Mouse (Mus musculus): ENCODE measurements at regions not wholly inside any gene's neighbourhood (a gene's known extent, or its start where the extent isn't known, plus 50 kb on each side); places are given as distances from the start of the nearest gene placed in this dataset.

DNA sequence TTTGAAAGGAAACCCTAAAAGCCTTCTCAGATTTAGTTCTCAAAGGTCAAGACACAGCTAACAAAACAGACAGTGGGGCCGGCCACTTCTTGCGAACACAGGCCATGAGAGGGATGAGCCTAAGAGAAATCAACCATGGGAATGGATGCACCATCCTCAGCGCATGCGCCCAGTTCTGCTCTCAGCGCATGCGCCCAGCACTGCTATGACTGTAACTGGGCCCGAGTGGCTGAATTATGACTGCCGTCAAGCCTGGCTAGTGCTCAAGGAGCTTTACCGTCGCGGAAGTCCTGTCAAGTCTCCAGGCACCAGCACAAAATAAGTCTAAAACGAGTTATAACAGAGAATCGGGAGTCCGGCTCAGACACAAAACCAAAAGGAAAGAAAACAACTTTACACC lies 870.6 kb downstream of the Zfp704 start:
- H3K4me1 ChIP-seq (ENCODE audit: control insufficient read depth, insufficient read depth, low read length): peaks cover 46% of the 10 kb centered on the region
- no peak overlapping the region for H3K27ac ChIP-seq (ENCODE audit: insufficient read depth, low read depth, low read length)
- no peak for TF ChIP-seq POLR2A (IDR thresholded peaks at IDR 0.05; ENCODE audit: borderline replicate concordance, low read depth, low read length)
- TF ChIP-seq CTCF (IDR thresholded peaks at IDR 0.05; ENCODE audit: low read depth, low read length): no peak
- H3K4me3 ChIP-seq (ENCODE audit: insufficient read depth, low read length): no peak overlapping the region

DNA sequence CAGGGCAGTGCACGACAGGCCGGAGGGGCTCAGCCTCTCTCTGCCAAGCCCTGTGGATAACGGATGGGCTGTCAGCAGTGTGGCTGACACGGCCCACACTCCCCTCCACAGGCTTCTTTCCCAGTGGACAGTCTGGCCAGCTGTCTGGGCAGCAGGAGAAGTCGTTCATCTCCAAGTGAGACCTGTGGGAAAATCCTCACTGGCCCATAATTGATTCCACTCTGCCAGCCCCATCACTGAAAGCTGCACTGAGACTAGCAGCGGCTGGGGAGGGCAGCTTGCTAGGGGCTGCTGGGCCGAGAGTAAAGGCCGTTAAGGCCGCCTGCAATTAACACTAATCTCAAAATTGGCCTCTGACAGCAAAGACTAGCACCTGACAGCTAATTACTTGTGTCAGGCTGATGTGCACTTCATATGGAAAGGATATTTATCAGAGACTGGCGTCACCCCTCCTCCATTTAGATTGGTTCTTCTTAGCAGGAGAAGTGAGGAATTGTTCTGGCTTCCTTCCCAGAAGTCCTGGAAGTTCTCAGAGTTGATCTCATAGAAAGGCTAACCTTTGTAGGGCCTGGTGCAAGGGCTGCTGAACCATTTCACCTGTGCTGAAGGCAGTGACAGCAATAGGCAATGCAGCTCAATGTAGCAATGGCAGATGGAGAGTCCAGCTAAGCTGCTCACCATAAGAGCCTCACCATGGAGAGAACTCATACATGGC lies 873.5 kb downstream of the Zfp704 start:
- H3K4me3 ChIP-seq (ENCODE audit: insufficient read depth, low read length): no peak overlapping the region
- no peak overlapping the region for H3K27ac ChIP-seq (ENCODE audit: insufficient read depth, low read depth, low read length)
- TF ChIP-seq CTCF (IDR thresholded peaks at IDR 0.05; ENCODE audit: low read depth, low read length): no peak
- TF ChIP-seq POLR2A (IDR thresholded peaks at IDR 0.05; ENCODE audit: borderline replicate concordance, low read depth, low read length): no peak

DNA sequence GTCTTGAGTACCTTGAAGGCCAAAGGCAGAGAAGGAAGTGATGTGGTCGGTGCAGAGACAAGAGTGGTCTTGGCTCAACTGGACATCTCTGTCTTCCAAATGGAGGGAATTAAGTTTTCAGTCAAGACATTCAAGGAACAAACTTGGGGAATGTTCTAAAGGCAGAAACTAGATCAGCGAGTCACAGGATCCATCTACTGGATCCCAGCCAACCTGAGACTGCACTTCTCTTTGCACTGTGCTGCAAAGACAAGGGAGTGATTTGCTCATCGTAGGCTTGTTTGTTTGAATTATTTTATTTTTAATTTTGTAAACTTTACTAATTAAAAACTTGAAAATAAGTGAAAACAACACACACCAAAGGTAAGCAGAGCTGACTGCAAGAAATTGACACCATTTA lies 875.8 kb downstream of the Zfp704 start:
- Histone ChIP-seq H3K4me3 (ENCODE audit: insufficient read depth, low read length) (no peak overlapping the region), H3K27ac (ENCODE audit: insufficient read depth, low read depth, low read length) (peak overlapping the region; percentile 56), H3K4me1 (ENCODE audit: control insufficient read depth, insufficient read depth, low read length) (peaks cover 40% of the 10 kb centered on the region)
- TF ChIP-seq POLR2A (IDR thresholded peaks at IDR 0.05; ENCODE audit: borderline replicate concordance, low read depth, low read length) (no peak), CTCF (IDR thresholded peaks at IDR 0.05; ENCODE audit: low read depth, low read length) (no peak)

More for the DNA sequence above, 873.5 kb downstream of the Zfp704 start:
- H3K4me1 ChIP-seq (ENCODE audit: control insufficient read depth, insufficient read depth, low read length): peaks cover 44% of the 10 kb centered on the region

DNA sequence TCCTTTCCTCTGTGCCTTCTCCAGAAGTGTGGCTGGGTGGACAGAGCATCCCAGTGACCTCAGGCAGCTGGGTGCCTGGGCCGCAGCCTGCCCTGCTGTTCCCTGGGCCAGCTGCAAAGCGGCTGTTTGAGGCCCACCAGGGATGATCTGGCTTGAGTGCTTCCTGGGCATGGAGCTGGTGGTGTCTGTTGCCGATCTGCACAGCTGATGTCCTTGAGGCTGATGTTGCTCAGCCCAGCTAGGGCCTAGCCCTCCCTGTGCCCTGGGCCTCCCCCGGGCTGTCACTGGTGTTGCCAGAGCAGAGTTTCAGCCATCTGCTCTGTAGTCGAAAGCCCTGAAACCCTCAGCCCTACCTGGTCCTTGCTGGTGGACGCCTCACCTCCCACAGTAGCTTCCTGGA lies 878.5 kb downstream of the Zfp704 start:
- peaks cover 27% of the 10 kb centered on the region for H3K4me1 ChIP-seq (ENCODE audit: control insufficient read depth, insufficient read depth, low read length)
- TF ChIP-seq POLR2A (IDR thresholded peaks at IDR 0.05; ENCODE audit: borderline replicate concordance, low read depth, low read length): no peak
- no peak for TF ChIP-seq CTCF (IDR thresholded peaks at IDR 0.05; ENCODE audit: low read depth, low read length)
- no peak overlapping the region for H3K27ac ChIP-seq (ENCODE audit: insufficient read depth, low read depth, low read length)
- no peak overlapping the region for H3K4me3 ChIP-seq (ENCODE audit: insufficient read depth, low read length)

DNA sequence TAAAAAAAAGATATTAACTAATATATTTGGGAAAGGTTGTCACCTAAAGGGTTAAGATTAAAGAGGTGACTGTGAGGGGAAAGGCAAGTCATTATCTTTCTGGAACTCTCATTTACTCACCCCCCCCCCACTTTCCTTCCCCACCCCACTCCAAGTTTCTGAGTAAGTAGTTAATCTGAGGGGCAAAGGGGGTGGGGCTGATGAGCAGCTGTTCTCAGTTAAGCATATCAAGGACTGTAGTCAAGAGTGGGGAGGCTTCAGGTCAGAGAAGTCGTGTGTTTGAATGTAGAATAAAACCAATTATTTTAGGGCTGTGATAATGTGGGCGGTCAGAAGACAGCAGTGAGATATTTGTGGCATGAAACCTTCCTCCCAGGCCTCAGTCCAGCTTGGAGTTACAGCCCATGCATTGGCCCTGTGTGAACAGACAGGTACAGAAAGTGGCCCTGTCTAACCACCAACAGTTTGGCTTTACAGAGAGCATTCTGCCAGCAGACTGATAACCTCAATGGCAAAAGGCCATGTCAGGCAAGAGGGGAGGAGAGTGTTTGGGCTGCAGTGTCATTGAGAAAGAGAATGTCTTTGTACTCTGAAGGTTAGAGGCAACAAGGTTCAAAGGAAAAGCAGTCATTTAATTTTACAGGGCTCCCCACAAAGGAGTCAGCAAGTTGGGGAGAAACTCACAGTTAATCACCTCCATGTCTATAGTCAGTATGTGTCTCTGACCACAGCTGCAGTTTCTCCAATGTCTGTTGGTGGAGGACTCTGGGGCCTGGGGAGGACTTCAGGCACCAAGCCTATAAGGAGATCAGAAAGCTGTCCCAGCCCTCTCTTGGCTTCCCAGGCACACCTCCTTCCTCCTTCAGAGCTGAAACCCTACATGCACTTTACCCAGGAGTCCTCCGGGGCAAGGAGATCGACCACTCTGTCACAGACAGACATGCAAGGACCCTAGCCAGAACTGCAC lies 888.0 kb downstream of the Zfp704 start:
- TF ChIP-seq CTCF (IDR thresholded peaks at IDR 0.05; ENCODE audit: low read depth, low read length) (no peak), POLR2A (IDR thresholded peaks at IDR 0.05; ENCODE audit: borderline replicate concordance, low read depth, low read length) (no peak)

DNA sequence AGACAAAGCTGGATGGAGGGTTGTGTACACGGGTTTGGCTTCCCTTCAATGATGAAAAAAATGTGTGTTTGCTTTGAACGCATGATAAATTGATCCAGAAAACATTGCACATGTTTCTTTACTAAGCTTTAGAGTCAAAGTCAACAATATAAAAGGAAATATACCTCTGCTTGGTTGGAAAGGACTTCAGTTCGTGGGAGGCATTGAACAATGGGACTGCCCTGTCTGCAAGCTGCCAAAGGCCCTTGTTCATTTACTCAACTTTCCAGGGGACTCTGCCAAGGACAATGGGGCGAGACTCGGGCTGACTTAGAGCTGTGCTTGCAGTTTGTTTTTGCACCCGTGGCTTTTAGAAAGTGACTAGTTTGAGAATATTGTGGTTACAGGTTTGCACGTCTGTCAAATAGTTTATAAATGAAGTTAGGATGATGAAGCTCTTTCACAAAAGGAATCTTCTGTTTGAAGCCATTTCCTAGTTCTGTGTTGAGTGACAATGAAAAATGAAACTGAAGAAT lies 889.2 kb downstream of the Zfp704 start:
- Histone ChIP-seq H3K4me3 (ENCODE audit: insufficient read depth, low read length) (no peak overlapping the region), H3K4me1 (ENCODE audit: control insufficient read depth, insufficient read depth, low read length) (no peaks in the 10 kb centered on the region), H3K27ac (ENCODE audit: insufficient read depth, low read depth, low read length) (no peak overlapping the region)
- TF ChIP-seq POLR2A (IDR thresholded peaks at IDR 0.05; ENCODE audit: borderline replicate concordance, low read depth, low read length): no peak
- TF ChIP-seq CTCF (IDR thresholded peaks at IDR 0.05; ENCODE audit: low read depth, low read length): no peak

More for the DNA sequence above, 888.0 kb downstream of the Zfp704 start:
- no peaks in the 10 kb centered on the region for H3K4me1 ChIP-seq (ENCODE audit: control insufficient read depth, insufficient read depth, low read length)
- no peak overlapping the region for H3K4me3 ChIP-seq (ENCODE audit: insufficient read depth, low read length)
- H3K27ac ChIP-seq (ENCODE audit: insufficient read depth, low read depth, low read length): no peak overlapping the region

- Histone ChIP-seq H3K4me1 (ENCODE audit: control insufficient read depth, insufficient read depth, low read length) (no peaks in the 10 kb centered on the region), H3K27ac (ENCODE audit: insufficient read depth, low read depth, low read length) (no peak overlapping the region), H3K4me3 (ENCODE audit: insufficient read depth, low read length) (no peak overlapping the region)
- TF ChIP-seq CTCF (IDR thresholded peaks at IDR 0.05; ENCODE audit: low read depth, low read length) (no peak), POLR2A (IDR thresholded peaks at IDR 0.05; ENCODE audit: borderline replicate concordance, low read depth, low read length) (no peak)
Measured at GRCm38 (mm10) chr3:8718206-8718605, 891.7 kb downstream of the Zfp704 start.

- TF ChIP-seq CTCF (IDR thresholded peaks at IDR 0.05; ENCODE audit: low read depth, low read length) (no peak), POLR2A (IDR thresholded peaks at IDR 0.05; ENCODE audit: borderline replicate concordance, low read depth, low read length) (no peak)
- Histone ChIP-seq H3K27ac (ENCODE audit: insufficient read depth, low read depth, low read length) (no peak overlapping the region), H3K4me3 (ENCODE audit: insufficient read depth, low read length) (no peak overlapping the region), H3K4me1 (ENCODE audit: control insufficient read depth, insufficient read depth, low read length) (no peaks in the 10 kb centered on the region)
Measured at GRCm38 (mm10) chr3:8717334-8717812, 892.5 kb downstream of the Zfp704 start.

All from bone marrow macrophage, adult 2 months (primary cell).